Mouse (Mus musculus): ENCODE measurements around the gene Tet2. TPM values are rescaled to one million over a fixed set of nuclear protein-coding genes. Genes with fewer than 3 reads are reported as not detected.

The Tet2 gene
- polyA plus RNA-seq, 1 experiment, result 14.8 TPM

GRCm38 (mm10) chr3:133533272-133533995 is 11.5 kb downstream of the Tet2 start:
- TF ChIP-seq CTCF (IDR thresholded peaks at IDR 0.05; ENCODE audit: control insufficient read depth, insufficient read depth, low read length), result no peak
- no peak for TF ChIP-seq POLR2A (IDR thresholded peaks at IDR 0.05; ENCODE audit: borderline replicate concordance, control insufficient read depth, low read depth, low read length)
- Histone ChIP-seq H3K4me3 (replicated peaks; ENCODE audit: control insufficient read depth, low read depth, low read length) (no peak overlapping the region), H3K4me1 (ENCODE audit: control insufficient read depth, insufficient read depth, low read length) (no peaks in the 10 kb centered on the region; the same call in 1 of the 2 replicates), H3K27ac (ENCODE audit: control insufficient read depth, insufficient read depth, low read depth, low read length, poor library complexity) (no peak overlapping the region)
- 74% methylated on average over 11 of the region's 11 CpGs for WGBS

- Histone ChIP-seq H3K27ac (ENCODE audit: control insufficient read depth, insufficient read depth, low read depth, low read length, poor library complexity) (no peak overlapping the region), H3K4me1 (ENCODE audit: control insufficient read depth, insufficient read depth, low read length) (no peaks in the 10 kb centered on the region; the same call in 1 of the 2 replicates), H3K4me3 (replicated peaks; ENCODE audit: control insufficient read depth, low read depth, low read length) (no peak overlapping the region)
- TF ChIP-seq CTCF (IDR thresholded peaks at IDR 0.05; ENCODE audit: control insufficient read depth, insufficient read depth, low read length) (no peak), POLR2A (IDR thresholded peaks at IDR 0.05; ENCODE audit: borderline replicate concordance, control insufficient read depth, low read depth, low read length) (no peak)
- WGBS, result 77% methylated on average over 3 of the region's 3 CpGs
Observed at GRCm38 (mm10) chr3:133532806-133533205, 12.1 kb downstream of the Tet2 start.

GRCm38 (mm10) chr3:133532252-133532651 is 12.7 kb downstream of the Tet2 start:
- H3K4me1 ChIP-seq (ENCODE audit: control insufficient read depth, insufficient read depth, low read length), result no peaks in the 10 kb centered on the region; the same call in 1 of the 2 replicates
- no peak overlapping the region for H3K4me3 ChIP-seq (replicated peaks; ENCODE audit: control insufficient read depth, low read depth, low read length)
- WGBS, result 84% methylated on average over 6 of the region's 6 CpGs
- TF ChIP-seq POLR2A (IDR thresholded peaks at IDR 0.05; ENCODE audit: borderline replicate concordance, control insufficient read depth, low read depth, low read length) (no peak), CTCF (IDR thresholded peaks at IDR 0.05; ENCODE audit: control insufficient read depth, insufficient read depth, low read length) (no peak)
- no peak overlapping the region for H3K27ac ChIP-seq (ENCODE audit: control insufficient read depth, insufficient read depth, low read depth, low read length, poor library complexity)

GRCm38 (mm10) chr3:133531101-133531500 is 13.8 kb downstream of the Tet2 start:
- Histone ChIP-seq H3K4me1 (ENCODE audit: control insufficient read depth, insufficient read depth, low read length) (peaks cover 2% of the 10 kb centered on the region; the same call in 1 of the 2 replicates), H3K4me3 (replicated peaks; ENCODE audit: control insufficient read depth, low read depth, low read length) (no peak overlapping the region), H3K27ac (ENCODE audit: control insufficient read depth, insufficient read depth, low read depth, low read length, poor library complexity) (no peak overlapping the region)
- WGBS, result 53% methylated on average over 2 of the region's 2 CpGs
- TF ChIP-seq CTCF (IDR thresholded peaks at IDR 0.05; ENCODE audit: control insufficient read depth, insufficient read depth, low read length) (no peak), POLR2A (IDR thresholded peaks at IDR 0.05; ENCODE audit: borderline replicate concordance, control insufficient read depth, low read depth, low read length) (no peak)

GRCm38 (mm10) chr3:133530664-133531063 is 14.3 kb downstream of the Tet2 start:
- Histone ChIP-seq H3K4me3 (replicated peaks; ENCODE audit: control insufficient read depth, low read depth, low read length) (no peak overlapping the region), H3K4me1 (ENCODE audit: control insufficient read depth, insufficient read depth, low read length) (peaks cover 2% of the 10 kb centered on the region; the same call in 1 of the 2 replicates), H3K27ac (ENCODE audit: control insufficient read depth, insufficient read depth, low read depth, low read length, poor library complexity) (no peak overlapping the region)
- TF ChIP-seq CTCF (IDR thresholded peaks at IDR 0.05; ENCODE audit: control insufficient read depth, insufficient read depth, low read length) (no peak), POLR2A (IDR thresholded peaks at IDR 0.05; ENCODE audit: borderline replicate concordance, control insufficient read depth, low read depth, low read length) (no peak)
- 7% methylated on average over 3 of the region's 3 CpGs for WGBS

- TF ChIP-seq CTCF (IDR thresholded peaks at IDR 0.05; ENCODE audit: control insufficient read depth, insufficient read depth, low read length) (no peak), POLR2A (IDR thresholded peaks at IDR 0.05; ENCODE audit: borderline replicate concordance, control insufficient read depth, low read depth, low read length) (no peak)
- H3K4me3 ChIP-seq (replicated peaks; ENCODE audit: control insufficient read depth, low read depth, low read length), result no peak overlapping the region
- H3K27ac ChIP-seq (ENCODE audit: control insufficient read depth, insufficient read depth, low read depth, low read length, poor library complexity), result no peak overlapping the region
- WGBS, result 31% methylated on average over 4 of the region's 4 CpGs
- H3K4me1 ChIP-seq (ENCODE audit: control insufficient read depth, insufficient read depth, low read length), result peaks cover 2% of the 10 kb centered on the region
Observed at GRCm38 (mm10) chr3:133526119-133526723, 18.7 kb downstream of the Tet2 start.

- Histone ChIP-seq H3K27ac (ENCODE audit: control insufficient read depth, insufficient read depth, low read depth, low read length, poor library complexity) (no peak overlapping the region), H3K4me1 (ENCODE audit: control insufficient read depth, insufficient read depth, low read length) (peaks cover 2% of the 10 kb centered on the region), H3K4me3 (replicated peaks; ENCODE audit: control insufficient read depth, low read depth, low read length) (no peak overlapping the region)
- WGBS, result 2% methylated on average over 1 of the region's 1 CpGs
- TF ChIP-seq CTCF (IDR thresholded peaks at IDR 0.05; ENCODE audit: control insufficient read depth, insufficient read depth, low read length) (no peak), POLR2A (IDR thresholded peaks at IDR 0.05; ENCODE audit: borderline replicate concordance, control insufficient read depth, low read depth, low read length) (no peak)
Observed at GRCm38 (mm10) chr3:133525578-133525977, 19.4 kb downstream of the Tet2 start.

- WGBS, result 76% methylated on average over 4 of the region's 4 CpGs
- H3K4me3 ChIP-seq (replicated peaks; ENCODE audit: control insufficient read depth, low read depth, low read length), result no peak overlapping the region
- TF ChIP-seq POLR2A (IDR thresholded peaks at IDR 0.05; ENCODE audit: borderline replicate concordance, control insufficient read depth, low read depth, low read length) (no peak), CTCF (IDR thresholded peaks at IDR 0.05; ENCODE audit: control insufficient read depth, insufficient read depth, low read length) (no peak)
- no peak overlapping the region for H3K27ac ChIP-seq (ENCODE audit: control insufficient read depth, insufficient read depth, low read depth, low read length, poor library complexity)
- H3K4me1 ChIP-seq (ENCODE audit: control insufficient read depth, insufficient read depth, low read length), result peaks cover 2% of the 10 kb centered on the region
Observed at GRCm38 (mm10) chr3:133524341-133525050, 20.4 kb downstream of the Tet2 start.

All from bone marrow, adult 2 months (tissue).